Mouse (Mus musculus) heart, postnatal 10 days (tissue): ENCODE measurements at regions not wholly inside any gene's neighbourhood (a gene's known extent, or its start where the extent isn't known, plus 50 kb on each side); places are given as distances from the start of the nearest gene placed in this dataset.
"Not testable (repeated sequence)": the region's sequence is repeated elsewhere in the genome, so short reads cannot be mapped to it uniquely, and the experiment has no call there.

Experiments
- DNase-seq, 2 experiments: peaks; one replicate each; pipeline ENCODE4 v3.0.0; 2021
- intact Hi-C: fragments of 180-260 bp; cut with DNase I; formaldehyde crosslinking; loops from one replicate; pipeline ENCODE4 v1.15.1; 2025

DNA sequence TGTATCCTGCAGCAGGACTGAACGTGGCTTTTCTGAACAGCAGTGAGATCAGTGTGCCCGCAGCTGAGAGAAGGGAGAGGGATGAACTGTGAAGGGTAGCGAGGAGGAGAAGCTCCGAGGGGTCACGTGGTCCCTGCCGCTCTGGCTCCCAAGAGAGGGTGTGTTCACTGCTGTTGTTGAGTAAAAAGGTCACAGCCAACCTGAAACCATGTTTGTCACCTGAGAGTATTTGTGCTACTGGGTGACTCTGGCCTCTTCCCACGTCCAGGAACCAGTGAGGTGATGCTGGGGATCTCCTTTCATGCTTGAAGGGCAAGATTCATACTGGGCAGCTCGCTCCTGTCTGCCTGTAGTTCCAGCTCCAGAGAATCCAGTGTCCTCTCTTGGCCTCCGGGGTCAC lies 135.4 kb upstream of the Sulf2 start:
- intact Hi-C loops, result no loop called here
- no peak for DNase-seq

DNA sequence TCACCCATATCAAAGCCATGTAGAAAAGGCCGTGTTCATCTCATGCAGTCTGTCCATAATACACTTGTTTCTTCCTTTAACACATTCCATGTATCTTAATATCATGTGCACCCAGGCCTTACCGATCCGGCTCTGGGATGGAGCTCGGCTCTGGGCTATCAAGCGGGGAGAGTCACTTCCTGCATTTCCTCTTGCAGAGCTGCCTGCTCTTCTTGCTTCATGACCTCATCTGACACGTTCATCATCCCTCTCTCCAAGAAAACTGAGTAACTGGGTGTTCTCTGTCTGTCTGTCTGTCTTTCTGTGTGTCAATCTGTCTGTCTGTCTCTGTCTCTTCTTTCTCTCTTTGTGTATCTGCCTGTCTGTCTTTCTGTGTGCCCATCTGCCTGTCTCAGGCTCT lies 133.7 kb upstream of the Sulf2 start:
- intact Hi-C loops, result no loop called here
- no peak for DNase-seq

DNA sequence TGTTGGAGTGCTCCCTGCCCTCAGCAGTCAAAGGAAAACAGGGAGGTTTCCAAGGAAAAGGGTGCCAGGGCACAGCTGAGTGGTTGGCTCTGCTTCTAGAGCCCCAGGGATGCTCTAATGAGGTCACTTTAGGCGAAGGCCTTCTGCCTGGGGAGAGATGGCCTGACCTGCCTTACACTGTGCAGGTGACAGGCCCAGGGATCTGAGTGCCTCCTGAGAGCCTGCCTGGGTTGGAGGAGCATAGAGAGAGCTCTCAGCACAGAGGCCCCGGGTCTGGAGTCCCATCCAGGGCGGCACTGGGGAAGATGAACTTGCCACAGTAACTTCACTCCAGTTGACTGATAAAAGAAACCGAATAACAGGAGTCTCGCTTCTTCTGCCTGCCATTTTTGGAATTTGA lies 125.7 kb upstream of the Sulf2 start:
- intact Hi-C loops, DNase-seq: not testable (repeated sequence)

DNA sequence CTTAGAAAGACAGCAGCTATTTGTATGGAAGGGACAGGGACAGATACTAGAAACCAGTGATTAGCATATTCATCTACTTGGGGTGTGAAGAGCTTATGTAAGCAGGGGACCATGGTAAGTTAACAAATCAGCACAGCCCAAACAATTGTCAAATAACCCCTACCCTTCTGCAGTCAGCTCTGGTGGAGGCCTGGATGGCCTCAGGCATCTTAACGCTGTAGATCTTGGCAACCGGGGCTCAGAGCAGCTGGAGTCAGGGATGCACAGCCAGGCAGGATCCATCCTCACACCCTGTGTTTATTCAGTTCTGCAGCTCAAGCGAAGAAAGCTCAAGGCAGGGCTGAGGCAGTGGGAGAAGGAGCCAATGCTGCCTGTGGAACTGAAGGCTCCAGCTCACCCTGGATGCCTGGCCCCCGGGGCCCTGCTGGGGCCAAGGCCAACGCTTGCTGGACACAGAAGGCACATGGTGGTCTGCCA lies 125.2 kb upstream of the Sulf2 start:
- intact Hi-C loops, result no loop called here
- DNase-seq, result peak; percentile 44

DNA sequence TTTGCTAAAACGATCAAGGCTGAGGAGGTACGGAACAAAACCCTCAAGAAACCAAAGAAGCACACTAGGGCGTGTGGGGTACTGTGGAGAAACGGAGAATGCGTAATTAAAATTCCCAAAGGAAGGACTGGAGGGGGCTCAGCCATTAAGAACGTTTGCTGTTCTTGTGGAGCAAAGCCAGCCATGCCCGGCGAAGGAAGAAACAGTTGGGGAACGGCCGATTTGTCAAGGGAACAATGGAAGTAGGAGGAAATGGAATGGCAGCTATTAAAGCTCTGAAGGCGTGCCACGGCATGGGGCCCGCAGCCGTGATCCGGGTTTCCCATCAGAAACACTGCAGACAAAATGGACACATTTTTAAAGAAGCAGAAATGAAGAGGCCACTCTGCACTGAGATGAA lies 124.2 kb upstream of the Sulf2 start:
- DNase-seq, result no peak
- intact Hi-C loops, result no loop called here

DNA sequence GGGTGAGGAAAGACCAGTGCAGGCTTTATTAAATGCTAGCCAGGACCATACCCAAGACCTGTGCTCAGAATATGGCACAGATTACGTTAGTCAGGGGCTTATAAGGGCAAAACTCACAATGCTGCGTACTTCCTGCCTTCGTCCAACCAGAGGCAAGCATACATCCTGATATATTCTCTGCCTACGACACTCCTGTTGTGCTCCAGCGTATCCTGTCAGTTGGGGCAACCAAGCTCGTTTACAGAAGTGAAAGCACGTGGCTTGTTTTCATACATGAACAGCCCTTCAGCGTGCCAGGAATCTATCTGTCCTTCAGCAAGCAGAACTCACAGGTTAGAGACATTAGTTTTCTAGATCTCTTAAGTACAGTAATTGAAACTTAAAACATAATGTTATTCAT lies 119.9 kb upstream of the Sulf2 start:
- intact Hi-C loops, result no loop called here
- no peak for DNase-seq

DNA sequence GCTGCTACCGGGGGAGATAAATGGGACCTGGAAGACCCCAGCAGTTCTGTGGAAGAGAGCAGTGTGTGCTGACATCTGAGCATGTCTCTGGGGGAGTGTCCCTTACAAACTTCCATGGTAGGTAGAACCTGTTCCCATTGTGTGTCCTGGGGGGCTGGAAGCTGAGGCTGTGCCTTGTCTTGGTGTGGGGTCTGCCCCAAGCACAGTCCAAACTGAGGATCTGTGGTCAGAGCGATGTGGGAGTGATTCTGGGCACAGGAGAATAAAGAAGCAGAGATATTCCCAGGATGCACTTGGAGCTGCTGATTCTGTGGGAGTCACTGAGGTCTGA lies 118.5 kb upstream of the Sulf2 start:
- no peak for DNase-seq
- intact Hi-C loops, result no loop called here

DNA sequence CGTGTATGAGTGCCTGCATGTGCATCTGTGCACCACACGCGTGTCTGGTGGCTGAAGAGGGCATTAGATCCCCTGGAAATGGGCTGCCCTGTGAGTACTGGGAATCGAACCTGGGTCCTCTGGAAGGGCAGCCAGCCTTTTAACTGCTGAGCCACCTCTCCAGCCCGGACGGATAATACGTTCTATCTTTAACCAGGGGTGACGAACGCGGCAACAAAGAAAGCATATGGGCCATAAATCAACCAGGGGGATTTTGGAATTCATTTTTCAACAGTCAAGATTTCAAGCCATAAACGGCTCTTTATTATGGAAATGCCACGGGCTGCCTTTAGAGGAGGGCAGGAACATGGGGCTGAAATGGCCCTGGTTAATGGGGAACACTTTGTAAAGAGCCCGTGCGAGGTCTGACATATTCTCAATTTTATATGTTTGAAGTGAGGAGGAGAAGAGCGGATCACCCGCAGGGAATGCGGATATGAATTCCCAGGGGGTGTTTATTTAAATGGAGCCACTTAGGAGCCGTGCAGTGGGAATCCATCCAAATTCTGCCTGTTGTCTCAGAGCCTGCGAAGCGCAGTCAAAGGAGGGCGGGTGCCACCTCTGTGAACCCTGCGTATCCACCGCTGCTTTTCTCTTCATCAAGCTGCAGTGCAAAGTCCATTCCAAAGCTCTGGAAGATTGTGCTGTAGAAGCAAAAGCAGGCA lies 118.0 kb upstream of the Sulf2 start:
- DNase-seq, result peak in 1 of 2 experiments; percentile 41
- intact Hi-C loops, result no loop called here

DNA sequence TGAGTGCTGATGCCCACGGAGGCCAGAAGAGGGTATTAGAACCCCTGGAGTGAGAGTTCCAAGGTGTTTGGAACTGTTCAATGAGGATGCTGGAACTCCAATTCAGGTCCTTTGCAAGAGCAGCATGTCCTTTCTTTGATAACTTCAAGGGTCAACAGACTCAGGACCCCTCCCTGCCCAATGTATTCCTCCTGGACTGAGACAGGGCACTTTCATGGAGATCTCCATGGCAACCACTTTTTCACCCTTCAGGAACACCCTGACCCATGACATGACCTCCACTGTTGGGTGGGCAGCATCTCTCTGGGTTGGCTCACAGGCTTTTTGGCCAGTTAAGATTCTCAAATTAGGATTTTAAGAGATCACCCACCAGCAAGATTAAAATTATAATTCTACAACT lies 117.4 kb upstream of the Sulf2 start:
- intact Hi-C loops, result no loop called here
- DNase-seq, result no peak

DNA sequence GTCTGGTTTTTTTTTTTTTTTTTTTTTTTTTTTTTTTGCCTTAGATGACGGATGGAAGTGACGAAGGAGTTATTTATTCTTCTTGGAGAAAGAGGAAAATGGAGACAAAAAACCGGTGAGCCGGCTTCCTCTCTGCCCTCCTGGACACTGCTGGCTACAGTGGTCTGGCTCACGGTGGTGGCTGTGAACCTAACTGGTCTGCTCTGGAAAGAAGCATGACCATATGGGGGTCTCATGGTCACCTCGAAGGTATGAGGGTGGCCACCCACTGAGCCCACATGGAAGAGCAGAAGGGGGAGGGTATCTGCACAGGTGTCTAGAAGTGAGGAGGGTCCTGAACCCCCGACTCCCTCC lies 116.7 kb upstream of the Sulf2 start:
- no peak for DNase-seq
- intact Hi-C loops, result no loop called here

DNA sequence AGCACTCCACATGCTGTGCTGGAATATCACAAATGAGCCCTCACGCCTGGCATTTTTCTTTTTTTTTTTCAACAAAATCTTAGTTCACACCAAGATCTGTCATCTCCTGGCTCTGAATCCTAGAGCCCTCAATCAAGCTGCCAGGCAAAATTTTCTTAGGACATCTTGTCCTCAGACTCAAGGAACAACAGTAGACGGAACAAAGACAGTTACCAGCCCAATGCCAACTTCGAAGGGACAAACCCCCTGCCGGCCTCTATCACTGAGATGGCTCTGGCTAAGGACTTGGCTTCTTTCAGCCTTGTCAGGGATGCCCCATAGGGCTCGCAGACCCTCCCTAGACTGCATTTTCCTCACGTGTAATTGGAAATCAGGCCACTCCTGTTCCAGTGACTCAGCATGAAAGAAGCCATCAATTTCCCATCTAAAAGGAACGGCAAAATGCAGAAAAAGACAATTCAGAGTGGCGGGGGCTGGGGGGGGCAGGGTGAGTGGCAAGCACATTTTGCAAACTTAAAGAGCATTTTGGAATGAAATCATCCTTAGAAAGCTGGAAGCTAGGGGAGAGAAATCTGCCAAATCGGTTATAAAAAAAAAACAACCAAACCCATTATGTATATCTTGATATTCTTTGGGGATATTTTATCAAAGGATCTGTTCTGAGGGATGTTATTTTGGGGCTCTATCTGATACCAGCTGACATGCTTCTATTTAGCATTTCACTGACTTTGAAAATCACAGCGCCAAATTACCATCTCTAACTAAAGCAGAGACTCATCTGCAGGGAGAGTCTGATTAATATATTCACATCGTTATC lies 116.1 kb upstream of the Sulf2 start:
- DNase-seq, result no peak
- intact Hi-C loops, result no loop called here

DNA sequence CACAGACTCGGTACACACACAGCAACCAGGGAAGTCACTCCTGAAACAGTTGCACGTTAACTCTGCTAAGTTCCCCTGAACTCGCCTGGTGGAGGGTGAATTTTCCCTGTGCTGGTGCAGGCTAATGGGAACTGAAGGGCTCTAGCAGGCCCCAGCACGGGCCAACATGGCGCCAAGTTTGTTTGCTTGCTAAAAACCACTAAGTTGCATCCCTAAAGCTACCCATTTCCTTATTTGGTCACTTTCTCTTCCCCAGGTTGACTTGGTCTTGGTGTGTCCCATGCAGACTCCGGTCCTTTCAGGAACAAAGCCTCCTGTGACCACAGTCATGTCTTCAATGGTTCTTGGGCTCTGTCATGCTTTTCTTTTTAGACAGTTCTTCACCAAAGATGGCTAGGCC lies 114.5 kb upstream of the Sulf2 start:
- intact Hi-C loops, result no loop called here
- no peak for DNase-seq

DNA sequence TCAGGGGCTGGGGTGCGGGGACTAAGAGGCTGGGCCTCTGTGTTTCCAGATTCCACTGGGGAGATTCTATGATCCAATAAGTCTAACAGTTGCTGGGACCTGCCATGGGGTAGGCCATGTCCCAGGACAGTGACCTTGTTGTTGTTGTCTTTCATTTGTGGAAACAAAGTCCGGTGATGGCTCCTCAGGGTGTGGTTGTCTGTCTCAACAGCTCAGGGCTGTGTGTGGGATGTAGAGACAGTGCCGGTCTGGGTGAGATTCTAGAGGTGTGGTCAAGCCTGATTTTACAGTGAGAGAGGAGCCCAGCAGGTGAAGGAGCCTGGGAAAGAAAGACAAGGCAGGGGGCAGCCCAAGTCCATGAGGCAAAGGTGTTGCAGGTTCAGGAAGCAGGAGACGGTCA lies 111.5 kb upstream of the Sulf2 start:
- intact Hi-C loops, result no loop called here
- DNase-seq, result no peak

DNA sequence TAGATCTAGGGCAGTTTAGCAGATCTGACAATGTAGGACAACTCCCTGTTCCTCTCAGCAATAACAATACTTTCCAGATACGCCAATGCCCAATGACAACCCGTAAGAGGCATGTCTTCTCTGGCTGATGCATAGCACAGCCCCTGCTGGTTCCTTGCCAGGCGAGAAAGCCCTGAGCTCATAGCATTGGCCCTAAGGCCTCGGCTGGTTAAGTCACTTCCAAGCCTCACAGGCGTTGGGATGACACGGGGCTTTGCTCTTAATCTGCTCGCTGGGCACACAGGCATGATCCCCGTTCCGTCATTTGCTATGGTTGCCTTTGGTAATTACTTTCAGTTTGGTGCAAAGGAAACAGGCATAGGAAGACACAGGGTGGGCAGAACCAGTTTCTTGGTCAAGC lies 111.0 kb upstream of the Sulf2 start:
- intact Hi-C loops, result no loop called here

DNA sequence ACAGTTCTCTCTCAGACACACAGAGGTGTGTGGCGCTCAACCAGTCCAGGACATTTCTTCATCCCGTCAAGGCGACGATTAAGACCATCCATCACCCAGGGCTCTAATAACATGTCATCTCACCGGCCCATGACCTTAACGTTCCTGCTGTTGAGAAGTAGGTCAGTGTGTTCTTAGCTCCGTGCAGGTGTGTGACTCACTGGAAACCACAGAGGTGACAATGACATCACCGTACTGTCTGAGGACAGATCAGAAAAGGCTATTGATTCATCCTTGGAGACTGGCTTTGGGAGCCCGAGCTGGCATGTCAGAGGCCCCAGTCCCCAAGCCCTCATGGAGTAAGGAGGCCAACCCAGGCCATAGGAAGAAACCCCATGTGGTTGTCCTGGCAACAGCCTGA lies 109.3 kb upstream of the Sulf2 start:
- intact Hi-C loops, result no loop called here
- DNase-seq, result no peak

More for the DNA sequence above, 111.0 kb upstream of the Sulf2 start:
- peak; percentile 41 to 54 for DNase-seq

DNA sequence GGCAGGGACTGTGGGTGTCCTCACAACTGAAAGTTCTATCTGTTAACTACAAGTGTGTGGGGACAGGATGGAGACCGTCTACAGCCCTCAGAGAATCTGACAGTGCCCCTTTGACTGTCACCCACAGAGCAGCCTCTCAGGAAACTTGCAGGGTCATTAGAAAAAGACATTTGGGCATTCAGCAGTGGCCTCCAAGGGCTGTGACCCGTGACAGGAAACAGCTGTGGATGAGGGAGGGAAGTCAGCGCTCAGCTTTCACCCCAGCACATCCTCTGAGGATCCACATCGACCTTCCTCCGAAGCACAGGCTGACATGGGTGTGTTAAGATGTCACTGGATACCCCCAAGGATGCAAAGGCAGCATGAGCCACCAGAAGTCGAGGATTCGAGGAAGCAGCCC lies 106.3 kb upstream of the Sulf2 start:
- intact Hi-C loops, result no loop called here
- DNase-seq, result peak; percentile 47 to 68

DNA sequence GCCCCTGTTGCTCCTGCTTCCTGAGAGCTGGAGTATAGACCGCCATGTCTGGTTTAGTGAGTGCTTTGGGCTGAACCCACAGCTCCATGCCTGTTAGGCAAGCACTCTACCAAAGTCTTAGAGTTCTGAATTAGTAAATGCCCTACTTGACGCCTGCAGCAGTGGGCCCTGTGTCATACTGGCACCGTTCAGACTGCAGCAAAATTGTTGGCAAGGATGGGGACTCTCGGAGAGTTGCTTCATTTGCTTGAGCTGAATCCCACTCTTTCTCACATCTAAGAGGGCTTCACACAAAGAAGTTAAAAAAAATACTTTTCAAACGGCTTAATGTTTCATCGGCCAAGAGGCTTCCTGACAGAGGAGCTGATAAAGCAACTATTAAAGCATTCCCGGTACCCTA lies 105.6 kb upstream of the Sulf2 start:
- intact Hi-C loops, result no loop called here
- DNase-seq, result no peak

DNA sequence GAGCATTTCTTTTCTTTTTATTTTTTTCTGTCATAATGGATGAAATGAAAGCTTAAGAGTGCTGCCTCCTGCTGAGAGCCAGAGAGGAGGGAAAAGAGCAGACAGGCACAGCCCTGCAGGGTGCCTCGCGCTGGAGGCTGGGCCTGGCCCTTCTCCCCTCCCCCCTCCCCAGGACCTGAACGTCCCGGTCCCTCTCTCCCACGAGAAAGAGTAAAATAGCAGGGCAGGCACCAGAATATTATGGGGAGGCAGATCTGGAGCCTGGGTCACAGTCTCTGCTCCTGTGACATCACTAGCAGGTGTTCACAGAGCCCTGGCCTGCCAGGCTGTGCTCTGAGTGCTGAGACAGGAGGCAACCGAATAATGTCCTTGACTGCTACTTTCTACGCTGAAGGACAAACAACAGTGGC lies 103.3 kb upstream of the Sulf2 start:
- intact Hi-C loops, result no loop called here
- DNase-seq, result no peak

DNA sequence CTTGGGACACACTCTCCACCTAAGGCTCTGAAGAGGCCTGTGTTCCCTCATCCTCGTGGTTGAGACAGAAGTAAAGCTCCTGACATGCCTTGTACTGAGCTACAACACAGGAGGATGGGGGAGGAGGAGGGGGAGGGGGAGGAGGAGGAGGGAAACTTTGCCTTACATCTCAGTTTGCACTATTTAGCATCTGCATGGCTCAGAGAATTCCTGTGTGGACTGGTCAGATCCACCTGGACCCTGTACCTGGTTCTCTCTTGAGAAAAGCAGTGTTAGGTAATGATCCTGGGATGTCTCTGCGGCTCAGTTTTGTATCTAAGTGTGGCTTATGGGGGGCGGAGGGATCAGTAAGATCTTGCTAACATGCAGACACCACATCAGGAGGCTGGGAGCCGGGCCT lies 102.2 kb upstream of the Sulf2 start:
- intact Hi-C loops, result no loop called here
- no peak for DNase-seq

DNA sequence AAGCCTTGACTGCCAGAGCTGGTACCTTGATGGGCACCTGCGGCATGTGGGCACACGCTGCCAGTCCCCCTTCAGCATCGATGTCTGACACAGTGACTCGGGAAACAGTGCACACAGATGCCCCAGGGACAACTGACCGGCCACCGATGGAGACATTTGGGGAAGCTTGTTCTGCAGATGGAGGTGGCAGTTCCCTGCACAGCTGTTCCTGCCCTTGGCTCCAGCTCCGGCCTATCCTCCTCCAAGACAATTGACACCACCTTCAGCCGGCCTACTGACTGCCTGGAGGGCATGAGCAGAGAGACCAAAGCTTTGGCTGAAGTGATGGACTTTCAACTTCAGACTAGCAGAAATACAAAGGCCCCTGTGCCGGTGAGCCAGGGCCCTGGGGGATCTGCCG lies 100.7 kb upstream of the Sulf2 start:
- intact Hi-C loops, result no loop called here
- DNase-seq, result no peak

DNA sequence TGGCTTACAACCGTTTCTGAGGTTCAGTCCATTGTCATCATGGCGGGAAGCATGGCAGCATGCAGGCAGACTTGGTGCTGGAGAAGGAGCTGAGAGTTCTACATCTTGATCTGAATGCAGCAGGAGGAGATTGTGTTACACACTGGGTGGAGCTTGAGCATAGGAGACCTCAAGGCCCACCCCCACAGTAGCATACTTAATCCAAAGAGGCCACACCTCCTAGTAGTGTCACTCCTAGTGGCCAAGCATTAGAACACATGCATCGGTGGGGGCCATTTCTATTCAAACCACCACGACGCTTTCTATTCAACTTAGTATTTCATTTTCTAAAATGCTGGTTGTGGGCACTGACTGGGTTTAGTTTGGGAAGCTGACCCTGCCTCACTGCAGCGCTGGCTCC lies 99.1 kb upstream of the Sulf2 start:
- DNase-seq, result no peak
- intact Hi-C loops, result no loop called here

DNA sequence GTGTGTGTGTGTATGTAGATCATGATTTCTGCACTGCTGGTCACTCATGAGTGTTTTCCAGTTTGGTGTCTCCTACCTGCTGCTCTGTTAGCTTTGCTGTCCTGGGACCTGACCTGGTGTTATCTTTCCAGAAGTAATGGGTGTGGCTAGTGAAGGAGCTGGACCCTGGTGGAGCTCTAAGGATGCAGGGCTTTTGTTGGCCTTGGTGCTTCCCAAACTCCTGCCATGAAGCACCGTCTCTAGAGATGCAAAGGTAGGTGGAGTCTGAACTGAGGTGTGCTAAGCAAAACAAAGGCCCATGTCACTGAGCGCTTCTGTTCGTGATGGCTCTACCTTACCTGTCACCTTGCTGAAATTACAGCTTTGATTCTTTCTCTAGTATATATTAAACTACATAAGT lies 96.6 kb upstream of the Sulf2 start:
- intact Hi-C loops, result no loop called here
- no peak for DNase-seq

DNA sequence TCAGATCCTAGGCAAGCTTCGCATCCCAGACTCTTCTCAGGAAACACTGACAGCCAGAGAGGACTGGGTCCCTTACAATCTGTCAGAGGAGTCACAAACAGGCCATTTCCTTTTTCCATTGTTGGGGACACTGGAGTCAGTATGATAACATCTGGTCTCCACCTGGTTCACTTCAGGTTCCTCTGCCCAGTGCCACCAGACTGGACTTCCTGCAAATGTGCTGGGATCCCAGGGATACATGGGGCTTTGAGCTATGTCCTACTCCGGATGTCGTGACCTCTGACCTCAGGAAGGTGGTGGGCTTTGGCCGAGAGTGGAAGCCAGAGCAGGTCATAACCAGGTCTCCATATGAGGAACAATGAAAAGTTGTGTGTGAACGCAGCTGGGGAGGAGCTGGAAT lies 96.0 kb upstream of the Sulf2 start:
- DNase-seq, result peak in 1 of 2 experiments; percentile 31
- intact Hi-C loops, result no loop called here
